Mouse (Mus musculus): ENCODE data around the gene Cdc25a.

DNA sequence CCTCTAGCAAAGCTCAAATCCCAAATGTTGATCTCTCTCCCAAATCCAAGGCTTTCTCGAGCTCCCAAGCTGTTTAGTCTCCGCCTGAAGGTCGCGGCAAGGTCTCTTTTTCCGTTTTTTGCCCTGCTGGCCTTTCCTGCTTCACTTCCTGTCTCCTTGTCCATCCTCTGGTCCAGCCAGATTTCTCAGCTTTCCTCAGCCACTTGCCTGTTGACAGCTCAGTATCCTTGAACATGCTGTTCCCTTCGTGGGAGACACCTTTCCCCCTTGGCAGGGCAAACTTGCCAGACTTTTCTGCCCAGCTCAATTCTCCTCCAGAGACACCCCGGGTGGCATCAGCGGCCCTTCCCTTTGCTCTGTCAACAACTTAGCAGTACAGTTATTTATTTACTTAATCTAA is 24.4 kb downstream of the Cdc25a start:
- TF ChIP-seq POLR2A (IDR thresholded peaks at IDR 0.05; ENCODE audit: low read depth, low read length) (no peak), CTCF (IDR thresholded peaks at IDR 0.05; ENCODE audit: extremely low read depth, insufficient read depth, insufficient read length, insufficient replicate concordance) (no peak)

Data from spleen, adult 2 months (tissue).